Mouse (Mus musculus) ovary, postnatal 36 days (tissue): ENCODE measurements at regions not wholly inside any gene's neighbourhood (a gene's known extent, or its start where the extent isn't known, plus 50 kb on each side); places are given as distances from the start of the nearest gene placed in this dataset.

Experiments
- DNase-seq: peaks from one replicate; pipeline ENCODE4 v3.0.0; 2022; ENCODE audit warnings: low spot score, mixed read lengths

GRCm38 (mm10) chr2:47750997-47751623, 1062.8 kb upstream of the Acvr2a start:
- DNase-seq: no peak

GRCm38 (mm10) chr2:47755716-47756115, 1058.2 kb upstream of the Acvr2a start:
- DNase-seq: no peak

- DNase-seq: no peak
Measured at GRCm38 (mm10) chr2:47756248-47756647, 1057.7 kb upstream of the Acvr2a start.

- no peak for DNase-seq
Measured at GRCm38 (mm10) chr2:47775766-47776165, 1038.1 kb upstream of the Acvr2a start.

GRCm38 (mm10) chr2:47776965-47777364, 1036.9 kb upstream of the Acvr2a start:
- DNase-seq: no peak

- DNase-seq: peak; percentile 16
Measured at GRCm38 (mm10) chr2:47785848-47786247, 1028.1 kb upstream of the Acvr2a start.

GRCm38 (mm10) chr2:47822746-47823271, 991.1 kb upstream of the Acvr2a start:
- no peak for DNase-seq

- DNase-seq: no peak
Measured at GRCm38 (mm10) chr2:47832493-47832892, 981.4 kb upstream of the Acvr2a start.

GRCm38 (mm10) chr2:47833517-47833916, 980.4 kb upstream of the Acvr2a start:
- DNase-seq: no peak

- DNase-seq: no peak
Measured at GRCm38 (mm10) chr2:47834055-47834799, 979.7 kb upstream of the Acvr2a start.

GRCm38 (mm10) chr2:47857229-47857628, 956.7 kb upstream of the Acvr2a start:
- DNase-seq: no peak

GRCm38 (mm10) chr2:47862446-47862845, 951.5 kb upstream of the Acvr2a start:
- no peak for DNase-seq

GRCm38 (mm10) chr2:47878002-47878401, 935.9 kb upstream of the Acvr2a start:
- DNase-seq: no peak

- DNase-seq: no peak
Measured at GRCm38 (mm10) chr2:47879071-47879470, 934.8 kb upstream of the Acvr2a start.

GRCm38 (mm10) chr2:47879796-47880195, 934.1 kb upstream of the Acvr2a start:
- DNase-seq: no peak

- DNase-seq: no peak
Measured at GRCm38 (mm10) chr2:47888166-47888565, 925.7 kb upstream of the Acvr2a start.

- no peak for DNase-seq
Measured at GRCm38 (mm10) chr2:47891366-47891765, 922.5 kb upstream of the Acvr2a start.

GRCm38 (mm10) chr2:47892879-47893278, 921.0 kb upstream of the Acvr2a start:
- no peak for DNase-seq

GRCm38 (mm10) chr2:47894806-47895205, 919.1 kb upstream of the Acvr2a start:
- no peak for DNase-seq

GRCm38 (mm10) chr2:47914270-47914669, 899.6 kb upstream of the Acvr2a start:
- DNase-seq: no peak

GRCm38 (mm10) chr2:47914986-47915485, 898.9 kb upstream of the Acvr2a start:
- DNase-seq: no peak

GRCm38 (mm10) chr2:47922965-47923364, 890.9 kb upstream of the Acvr2a start:
- DNase-seq: no peak

- no peak for DNase-seq
Measured at GRCm38 (mm10) chr2:47926620-47927019, 887.3 kb upstream of the Acvr2a start.
